Mouse (Mus musculus) retina, adult 2 months (tissue): ENCODE data around the gene Vmn2r88.
"Not testable (repeated sequence)": the region's sequence is repeated elsewhere in the genome, so short reads cannot be mapped to it uniquely, and the experiment has no call there.

Experiments
- DNase-seq: peaks from one replicate; pipeline ENCODE4 v3.0.0-alpha.2; 2012; ENCODE audit warnings: low read depth, low spot score

Gene Vmn2r88

DNA sequence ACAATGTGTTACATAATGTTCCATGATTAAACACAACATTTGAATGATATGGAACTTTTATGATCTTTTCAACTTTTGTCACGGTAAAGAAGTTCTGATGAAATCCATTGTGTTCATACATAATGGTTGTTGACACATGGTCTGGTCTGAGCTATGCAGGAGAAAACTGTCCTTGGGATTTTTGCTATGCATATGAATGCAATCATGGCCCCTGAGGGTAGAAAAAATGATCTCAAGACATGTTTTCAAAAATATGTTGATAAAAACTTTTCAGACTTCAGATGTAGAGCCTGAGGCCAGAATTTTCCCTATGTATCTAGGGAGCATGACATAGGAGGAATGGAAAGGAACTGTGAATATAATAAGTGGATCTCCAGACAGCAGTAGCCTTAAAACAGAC lies at the start of gene Vmn2r88:
Vmn2r88 (plus strand) TSS at position 301 of the 400 bp plus-strand sequence.
- no peak for DNase-seq

- DNase-seq, result no peak
Measured at GRCm38 (mm10) chr14:51361456-51361855, 49.2 kb upstream of the Vmn2r88 start, which contains the start of gene Gm7247. Gene Gm7247, plus strand, starts transcription at chr14:51361756.

DNA sequence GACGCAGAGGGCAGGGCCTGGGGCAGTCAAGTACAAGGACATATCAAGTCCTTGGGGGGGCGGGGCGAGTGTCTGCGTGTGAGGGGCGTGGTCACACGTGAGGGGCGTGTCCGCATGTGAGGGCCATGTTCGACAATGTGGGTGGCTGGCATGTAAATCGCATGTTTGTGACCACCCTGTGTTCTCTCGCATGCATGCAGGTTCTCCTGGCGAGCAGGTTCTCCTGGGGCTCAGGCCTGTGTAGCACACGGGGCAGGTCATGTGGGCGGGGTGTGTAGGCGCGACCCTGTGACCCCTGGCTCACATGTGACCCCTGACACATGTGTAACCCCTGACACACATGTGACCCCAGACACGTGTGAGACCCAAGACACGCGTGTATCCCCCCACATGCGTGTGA lies 27.8 kb upstream of the Vmn2r88 start:
- DNase-seq, result no peak

- no peak for DNase-seq
Measured at GRCm38 (mm10) chr14:51384351-51384750, 26.3 kb upstream of the Vmn2r88 start.

- DNase-seq, result no peak
Measured at GRCm38 (mm10) chr14:51385741-51386140, 24.9 kb upstream of the Vmn2r88 start.

DNA sequence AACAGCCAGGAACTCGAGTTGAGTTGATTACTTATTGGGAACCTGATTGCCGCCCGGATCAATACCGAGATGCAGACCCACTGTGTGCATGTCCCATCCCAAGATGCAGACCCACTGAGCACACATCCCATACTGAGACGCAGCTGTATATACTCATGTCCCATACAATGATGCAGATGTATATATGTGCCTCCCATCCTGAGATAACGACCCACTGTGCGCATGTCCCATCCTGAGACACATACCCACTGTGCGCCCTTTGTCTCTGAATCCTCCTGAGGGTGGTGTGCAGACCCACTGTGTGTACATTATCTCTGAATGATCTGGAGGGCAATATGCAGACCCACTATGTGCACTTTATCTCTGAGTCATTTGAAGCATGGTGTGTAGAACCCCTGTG lies 22.9 kb upstream of the Vmn2r88 start:
- no peak for DNase-seq

GRCm38 (mm10) chr14:51388222-51388621 lies 22.4 kb upstream of the Vmn2r88 start:
- no peak for DNase-seq

DNA sequence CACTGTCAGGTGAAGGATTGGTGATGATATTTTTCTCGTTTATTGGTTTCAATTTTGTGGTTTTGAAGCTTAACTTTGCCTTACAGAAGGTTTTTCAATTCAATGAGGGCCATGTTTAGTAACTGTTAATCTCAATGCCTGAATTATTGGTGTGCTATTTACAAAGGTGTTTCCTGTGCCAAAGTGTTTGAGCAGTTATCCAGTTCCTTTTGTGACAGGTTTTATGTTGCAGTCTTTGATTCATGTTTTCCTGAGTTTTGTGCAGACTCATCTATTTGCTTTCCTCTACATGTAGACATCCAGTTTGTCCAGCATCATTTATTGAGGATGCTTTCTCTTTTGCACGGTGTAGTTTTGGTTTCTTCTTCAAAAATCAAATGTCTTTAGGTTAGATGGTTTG lies 13.3 kb downstream of the Vmn2r88 start:
- DNase-seq, result no peak

GRCm38 (mm10) chr14:51430138-51430537 lies 19.5 kb downstream of the Vmn2r88 start:
- DNase-seq, result not testable (repeated sequence)

DNA sequence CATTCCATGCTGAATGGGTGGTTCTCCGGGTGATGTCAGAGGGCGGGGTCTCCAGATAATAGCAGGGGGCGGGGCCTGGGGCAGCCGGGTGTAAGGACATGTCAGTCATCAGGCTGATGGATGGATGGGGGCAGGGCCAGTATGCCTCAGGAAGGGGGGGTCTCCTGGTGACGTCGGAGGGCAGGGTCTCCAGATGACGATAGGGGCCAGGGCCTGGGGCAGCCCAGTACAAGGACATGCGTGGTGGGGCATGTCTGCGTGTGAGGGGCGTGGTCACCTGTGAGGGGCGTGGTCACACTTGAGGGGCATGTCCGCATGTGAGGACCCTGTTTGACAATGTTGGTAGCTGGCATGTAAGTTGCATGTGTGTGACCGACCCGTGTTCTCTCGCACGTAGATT lies 23.9 kb downstream of the Vmn2r88 start:
- no peak for DNase-seq

- no peak for DNase-seq
Measured at GRCm38 (mm10) chr14:51435020-51435419, 24.4 kb downstream of the Vmn2r88 start.

DNA sequence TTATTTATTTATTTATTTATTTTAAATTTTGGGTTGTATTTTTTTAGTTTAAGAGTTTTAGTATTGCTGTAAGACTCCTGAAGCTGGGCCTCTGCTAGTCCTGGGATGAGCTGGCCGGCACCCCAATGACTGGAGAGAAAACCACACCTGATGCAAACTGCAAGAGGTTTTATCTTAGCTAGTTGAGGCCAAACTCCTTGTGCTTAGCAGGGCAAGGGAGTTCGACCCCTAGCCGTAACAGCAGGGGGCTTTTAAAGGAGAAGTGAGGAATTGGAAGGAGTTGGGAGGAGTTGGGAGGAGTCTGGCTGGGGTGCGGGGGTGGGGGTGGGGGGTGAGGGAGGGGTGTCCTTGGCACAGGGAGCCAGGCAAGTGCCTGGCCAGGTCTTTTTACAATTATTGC lies 28.3 kb downstream of the Vmn2r88 start:
- no peak for DNase-seq

- DNase-seq, result not testable (repeated sequence)
Measured at GRCm38 (mm10) chr14:51451557-51451956, 40.9 kb downstream of the Vmn2r88 start, which contains the start of gene Vmn2r89. Gene Vmn2r89, plus strand, starts transcription at chr14:51451857.
